ENCODE assay signal across 8 mouse cellular contexts in the genomic region with DNA sequence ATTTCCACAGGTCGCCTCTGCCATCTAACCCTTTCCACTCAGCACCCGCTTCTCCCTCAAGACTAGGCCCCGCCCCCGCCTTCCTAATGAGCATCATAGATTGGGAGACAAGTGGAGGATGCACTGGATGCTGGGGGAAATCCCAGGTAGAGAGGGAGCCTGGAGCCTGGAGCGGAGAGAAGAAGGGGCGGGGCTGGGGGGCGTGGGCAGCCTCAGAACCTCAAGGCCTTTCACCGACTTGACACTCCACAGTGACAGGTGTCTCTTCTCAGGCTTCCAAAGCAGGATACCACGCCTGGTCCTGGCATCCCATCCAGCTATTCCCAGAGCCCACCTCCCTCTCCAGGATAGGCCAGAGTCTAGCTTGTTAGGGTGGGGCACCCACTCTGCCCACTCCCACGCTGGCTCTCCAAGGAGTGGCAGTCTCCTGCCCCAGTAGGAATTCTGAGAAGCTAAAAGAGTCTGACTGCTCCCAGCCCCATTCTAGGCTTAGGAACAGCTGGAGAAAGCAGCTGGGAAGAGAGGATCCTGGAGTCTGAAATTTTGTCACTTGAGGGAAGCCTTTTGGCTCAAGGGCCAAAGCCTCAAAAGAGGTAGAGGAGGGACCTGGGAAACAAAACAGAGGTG. TPM values are rescaled to one million over a fixed set of nuclear protein-coding genes. Genes with fewer than 3 reads are reported as not detected.
DNase-seq lines count a peak whose midpoint lies in the region; ATAC-seq and TF ChIP-seq lines count a peak whose summit lies in the region.

No protein-coding gene starts in this region.

- no peak overlapping the region for H3K9ac ChIP-seq in liver, embryonic 11.5 days (ENCODE audit: low read depth, low read length)
- no peak overlapping the region for H3K9ac ChIP-seq in lung, postnatal 0 days (replicated peaks; ENCODE audit: low read depth)

- no peak overlapping the region for H3K27ac ChIP-seq in liver, embryonic 11.5 days (ENCODE audit: low read depth, low read length)
- H3K27ac ChIP-seq in embryonic facial prominence, embryonic 10.5 days (replicated peaks), result peak overlapping the region; percentile 96; the same call in 1 of the 2 replicates
- H3K27ac ChIP-seq in lung, postnatal 0 days (ENCODE audit: low read length), result peak overlapping the region; percentile 66

- no peak for TF ChIP-seq EP300 in lung, postnatal 0 days (IDR thresholded peaks at IDR 0.05)

- 32% methylated on average over 10 of the region's 10 CpGs for WGBS in liver, embryonic 11.5 days
- 11% methylated on average over 10 of the region's 10 CpGs for WGBS in embryonic facial prominence, embryonic 10.5 days
- 17% methylated on average over 9 of the region's 10 CpGs for WGBS in lung, postnatal 0 days

- intact Hi-C loops in heart, postnatal 25 days (cut with DNase I), result no loop called here

- H3K4me1 ChIP-seq in liver, embryonic 11.5 days (replicated peaks; ENCODE audit: control insufficient read depth, insufficient read depth, low read length), result peaks cover 32% of the 10 kb centered on the region
- peaks cover 53% of the 10 kb centered on the region for H3K4me1 ChIP-seq in embryonic facial prominence, embryonic 10.5 days
- H3K4me1 ChIP-seq in lung, postnatal 0 days (ENCODE audit: insufficient read depth, low read depth, low read length), result peaks cover 11% of the 10 kb centered on the region

- no peaks in the 10 kb centered on the region for H3K36me3 ChIP-seq in liver, embryonic 11.5 days (ENCODE audit: control insufficient read depth, insufficient read depth, low read length)
- peaks cover 37% of the 10 kb centered on the region for H3K36me3 ChIP-seq in embryonic facial prominence, embryonic 10.5 days (replicated peaks)
- H3K36me3 ChIP-seq in lung, postnatal 0 days (ENCODE audit: insufficient read depth, low read length), result peaks cover 4% of the 10 kb centered on the region; the same call in 1 of the 2 replicates

- no peak for ATAC-seq in liver, embryonic 11.5 days (replicated peaks; ENCODE audit: low FRiP score)
- ATAC-seq in lung, postnatal 0 days, result peak; percentile 78

- H3K4me2 ChIP-seq in liver, embryonic 11.5 days, result peak overlapping the region; percentile 99
- H3K4me2 ChIP-seq in lung, postnatal 0 days (replicated peaks; ENCODE audit: low read depth, low read length), result peak overlapping the region; percentile 99

- peaks cover 46% of the 10 kb centered on the region for H3K27me3 ChIP-seq in liver, embryonic 11.5 days (replicated peaks; ENCODE audit: control insufficient read depth, insufficient read depth, low read length)
- peaks cover 45% of the 10 kb centered on the region for H3K27me3 ChIP-seq in embryonic facial prominence, embryonic 10.5 days (replicated peaks; ENCODE audit: low read depth, poor library complexity, severe bottlenecking)
- H3K27me3 ChIP-seq in lung, postnatal 0 days (replicated peaks; ENCODE audit: insufficient read depth, low read length), result no peaks in the 10 kb centered on the region

- TF ChIP-seq CTCF in lung, postnatal 0 days (IDR thresholded peaks at IDR 0.05), result no peak

- 0 out of 2 replicates have a peak overlapping the region, but pooled peaks have one; percentile 76 for H3K4me3 ChIP-seq in liver, embryonic 11.5 days (ENCODE audit: low read depth, low read length)
- H3K4me3 ChIP-seq in embryonic facial prominence, embryonic 10.5 days, result peak overlapping the region; percentile 89
- no peak overlapping the region; the same call in 1 of the 2 replicates for H3K4me3 ChIP-seq in lung, postnatal 0 days (ENCODE audit: low read depth, low read length)

- no peaks in the 10 kb centered on the region for H3K9me3 ChIP-seq in liver, embryonic 11.5 days (ENCODE audit: control insufficient read depth, low read length)
- no peaks in the 10 kb centered on the region for H3K9me3 ChIP-seq in embryonic facial prominence, embryonic 10.5 days
- H3K9me3 ChIP-seq in lung, postnatal 0 days (ENCODE audit: low read length), result no peaks in the 10 kb centered on the region

- DNase-seq in liver, embryonic 11.5 days (ENCODE audit: low spot score), result no peak
- no peak for DNase-seq in liver
- DNase-seq in embryonic facial prominence, embryonic 10.5 days (ENCODE audit: low spot score), result no peak
- peak; percentile 61 for DNase-seq in heart, postnatal 25 days (ENCODE audit: low spot score)
- peak; percentile 86 for DNase-seq in lung, postnatal 0 days (ENCODE audit: low spot score)
- peak; percentile 54 for DNase-seq in testis, postnatal 14 days (ENCODE audit: low spot score)
- no peak for DNase-seq in spleen, postnatal 36 days (ENCODE audit: low spot score in 2 of 2)
- DNase-seq in adrenal gland, postnatal 25 days, result no peak

RNA-seq across cellular contexts. Expression of a gene that starts 2.1 kb away (rescaled TPM):
- polyA plus RNA-seq in liver, embryonic 11.5 days (2014; fragmentation: Nextera tagmentation; extraction: Ambion mirVana), result 1.8 and 2.0 TPM in 2 replicates
- 3.4 and 3.7 TPM in 2 replicates for polyA plus RNA-seq in embryonic facial prominence, embryonic 10.5 days (2016; fragmentation: Nextera tagmentation; extraction: Ambion mirVana)
- 1 to 10 TPM; 5.8 to 6.5 TPM for total RNA-seq in heart, postnatal 25 days (2021)
- 3.2 and 3.4 TPM in 2 replicates for polyA plus RNA-seq in lung, postnatal 0 days (2015; fragmentation: Nextera tagmentation; extraction: Ambion mirVana)
- 4.3 and 8.7 TPM in 2 replicates for total RNA-seq in adrenal gland, postnatal 25 days (2021)

RNA-seq across cellular contexts. Expression of a gene that starts 15.3 kb away (rescaled TPM):
- 68.1 and 69.5 TPM in 2 replicates for polyA plus RNA-seq in liver, embryonic 11.5 days (2014; fragmentation: Nextera tagmentation; extraction: Ambion mirVana)
- polyA plus RNA-seq in embryonic facial prominence, embryonic 10.5 days (2016; fragmentation: Nextera tagmentation; extraction: Ambion mirVana), result 79.4 and 87.3 TPM in 2 replicates
- total RNA-seq in heart, postnatal 25 days (2021), result 100 to 1,000 TPM; 101 to 104 TPM
- polyA plus RNA-seq in lung, postnatal 0 days (2015; fragmentation: Nextera tagmentation; extraction: Ambion mirVana), result 215 and 223 TPM in 2 replicates
- 198 and 230 TPM in 2 replicates for total RNA-seq in adrenal gland, postnatal 25 days (2021)

RNA-seq across cellular contexts. Expression of a gene that starts 24.5 kb away (rescaled TPM):
- polyA plus RNA-seq in liver, embryonic 11.5 days (2014; fragmentation: Nextera tagmentation; extraction: Ambion mirVana), result 76.2 and 80.3 TPM in 2 replicates
- polyA plus RNA-seq in embryonic facial prominence, embryonic 10.5 days (2016; fragmentation: Nextera tagmentation; extraction: Ambion mirVana), result 3.9 and 6.5 TPM in 2 replicates
- total RNA-seq in heart, postnatal 25 days (2021), result 1 to 10 TPM; 3.5 to 4.5 TPM
- polyA plus RNA-seq in lung, postnatal 0 days (2015; fragmentation: Nextera tagmentation; extraction: Ambion mirVana), result 13.0 and 14.9 TPM in 2 replicates
- 2.2 and 4.7 TPM in 2 replicates for total RNA-seq in adrenal gland, postnatal 25 days (2021)

RNA-seq across cellular contexts. Expression of a gene that starts 37.6 kb away (rescaled TPM):
- 282 and 283 TPM in 2 replicates for polyA plus RNA-seq in liver, embryonic 11.5 days (2014; fragmentation: Nextera tagmentation; extraction: Ambion mirVana)
- 229 and 241 TPM in 2 replicates for polyA plus RNA-seq in embryonic facial prominence, embryonic 10.5 days (2016; fragmentation: Nextera tagmentation; extraction: Ambion mirVana)
- total RNA-seq in heart, postnatal 25 days (2021), result 100 to 1,000 TPM; 163 to 175 TPM
- 214 TPM in 2 replicates for polyA plus RNA-seq in lung, postnatal 0 days (2015; fragmentation: Nextera tagmentation; extraction: Ambion mirVana)
- 439 and 629 TPM in 2 replicates for total RNA-seq in adrenal gland, postnatal 25 days (2021)

RNA-seq across cellular contexts. Expression of a gene that starts 52.2 kb away (rescaled TPM):
- polyA plus RNA-seq in liver, embryonic 11.5 days (2014; fragmentation: Nextera tagmentation; extraction: Ambion mirVana), result 1.8 and 2.6 TPM in 2 replicates
- polyA plus RNA-seq in embryonic facial prominence, embryonic 10.5 days (2016; fragmentation: Nextera tagmentation; extraction: Ambion mirVana), result 10.0 and 11.9 TPM in 2 replicates
- total RNA-seq in heart, postnatal 25 days (2021), result not detected
- polyA plus RNA-seq in lung, postnatal 0 days (2015; fragmentation: Nextera tagmentation; extraction: Ambion mirVana), result 1.7 and 1.9 TPM in 2 replicates
- 24.4 and 39.7 TPM in 2 replicates for total RNA-seq in adrenal gland, postnatal 25 days (2021)

Comparison
In these comparisons a context has a peak if more than half of its experiments do, and no peak if none do; other contexts are left out.
1. DNase-seq: peak in heart, postnatal 25 days (single experiment), lung, postnatal 0 days (single experiment) and testis, postnatal 14 days (single experiment); none in liver, embryonic 11.5 days (single experiment), liver (single experiment), embryonic facial prominence, embryonic 10.5 days (single experiment), spleen, postnatal 36 days (0 of 2) and adrenal gland, postnatal 25 days (single experiment).